Mouse (Mus musculus) leukemia stem cell, adult 10-12 weeks (primary cell): Measurements from ENCODE around the gene Zfp697. TPM values are rescaled to one million over a fixed set of nuclear protein-coding genes. Genes with fewer than 3 reads are reported as not detected.

Experiments used
- polyA plus RNA-seq: library from polyadenylated mRNA; stranded (reverse); fragments of >175 nt; gene quantifications from 2 replicates; pipeline ENCODE4 v1.2.3, GENCODE M21; 2012; ENCODE audit warnings: low replicate concordance

The Zfp697 gene
- polyA plus RNA-seq: 0.07 and 0.23 TPM in 2 replicates

DNA sequence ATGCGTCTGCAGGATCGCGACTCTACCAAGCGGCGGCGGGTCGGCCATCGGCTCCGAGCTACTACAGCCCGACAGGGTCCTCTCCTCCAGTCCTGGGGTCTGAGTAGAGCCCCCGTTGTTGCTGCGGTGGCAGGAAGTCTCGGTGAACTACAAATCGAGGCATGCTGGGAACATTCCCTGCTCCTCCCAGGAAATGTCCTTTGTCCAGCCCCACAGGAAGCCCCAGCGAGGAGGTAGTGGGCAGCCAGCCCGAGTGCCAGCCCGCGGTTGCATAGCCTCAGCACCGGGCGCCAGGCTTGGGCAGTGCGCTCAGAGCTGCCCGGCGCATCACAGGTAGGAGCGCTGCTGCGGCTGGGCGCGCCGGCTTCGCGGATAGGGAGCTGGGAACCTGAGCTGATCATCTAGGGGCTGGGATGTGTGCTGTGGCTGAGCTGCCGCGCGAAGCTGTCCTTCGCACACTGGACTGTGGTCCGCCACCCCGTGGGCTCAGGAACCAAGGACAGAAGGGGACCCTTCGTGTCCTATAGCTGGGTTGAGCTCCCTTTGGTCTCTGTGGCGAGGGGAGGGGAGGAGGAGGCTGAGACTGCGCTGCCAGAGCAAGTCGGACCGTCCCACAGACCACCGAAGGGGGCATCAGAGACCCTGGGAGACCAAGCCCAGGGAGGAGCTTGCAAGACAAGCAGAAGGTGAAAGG lies at the start of gene Zfp697:
TSS of gene Zfp697 (plus strand) at position 216 of the 694 bp plus-strand sequence.

GRCm38 (mm10) chr3:98339706-98340109 lies 42.6 kb upstream of the Zfp697 start, which contains the start of gene Phgdh:
TSS of gene Phgdh (minus strand) at chr3:98339990.

DNA sequence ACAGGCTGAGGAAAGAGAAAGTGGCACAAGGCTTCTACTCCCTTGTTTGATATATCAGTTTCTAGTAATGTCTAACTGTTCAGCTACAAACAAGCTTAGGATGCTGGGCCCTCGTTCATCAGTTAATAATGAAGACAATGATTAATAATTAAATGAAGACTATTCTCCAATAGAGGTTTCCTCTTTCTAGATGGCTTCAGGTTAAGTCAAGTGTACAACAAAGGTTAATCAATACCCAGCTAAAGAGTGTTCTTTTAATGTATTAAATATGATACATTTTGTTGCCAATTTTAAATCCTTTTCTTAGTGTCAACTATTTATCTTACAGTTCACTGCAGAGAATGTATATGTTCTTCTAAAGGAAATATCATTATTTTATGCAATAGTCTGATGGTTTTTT lies 74.8 kb downstream of the Zfp697 start, which contains the start of gene Gm4450:
TSS of gene Gm4450 (minus strand) at position 101 of the 400 bp plus-strand sequence.

DNA sequence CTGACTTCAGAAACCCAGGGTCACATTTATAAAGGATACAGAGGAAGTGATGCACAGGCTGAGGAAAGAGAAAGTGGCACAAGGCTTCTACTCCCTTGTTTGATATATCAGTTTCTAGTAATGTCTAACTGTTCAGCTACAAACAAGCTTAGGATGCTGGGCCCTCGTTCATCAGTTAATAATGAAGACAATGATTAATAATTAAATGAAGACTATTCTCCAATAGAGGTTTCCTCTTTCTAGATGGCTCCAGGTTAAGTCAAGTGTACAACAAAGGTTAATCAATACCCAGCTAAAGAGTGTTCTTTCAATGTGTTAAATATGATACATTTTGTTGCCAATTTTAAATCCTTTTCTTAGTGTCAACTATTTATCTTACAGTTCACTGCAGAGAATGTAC lies 128.2 kb downstream of the Zfp697 start, which contains the start of gene Hsd3b4:
TSS of gene Hsd3b4 (minus strand) at position 101 of the 400 bp plus-strand sequence.

DNA sequence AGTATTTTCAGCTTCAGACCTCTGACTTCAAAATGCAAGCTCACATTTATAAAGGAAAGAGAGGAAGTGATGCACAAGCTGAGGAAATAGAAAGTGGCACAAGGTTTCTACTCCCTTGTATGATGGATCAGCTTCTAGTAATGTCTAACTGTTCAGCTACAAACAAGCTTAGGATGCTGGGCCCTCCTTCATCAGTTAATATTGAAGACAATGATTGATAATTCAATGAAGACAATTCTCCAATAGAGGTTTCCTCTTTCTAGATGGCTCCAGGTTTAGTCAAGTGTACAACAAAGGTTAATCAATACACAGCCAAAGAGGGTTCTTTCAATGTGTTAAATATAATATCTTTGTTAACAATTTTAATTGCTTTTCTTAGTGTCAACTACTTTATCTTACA lies 206.4 kb downstream of the Zfp697 start, which contains the start of gene Gm10681:
TSS of gene Gm10681 (minus strand) at position 101 of the 400 bp plus-strand sequence.

GRCm38 (mm10) chr3:98630152-98630551 lies 247.9 kb downstream of the Zfp697 start, which contains the start of gene Hsd3b5:
TSS of gene Hsd3b5 (minus strand) at chr3:98630252.

GRCm38 (mm10) chr3:98724376-98724775 lies 342.1 kb downstream of the Zfp697 start, which contains the start of gene Hsd3b2:
TSS of gene Hsd3b2 (minus strand) at chr3:98724543.

Other genes starting within 250 kb of the Zfp697 start
- gene Adam30, start 221.8 kb upstream of the Zfp697 start, polyA plus RNA-seq: not detected in 2 replicates
- not detected in 2 replicates for gene Reg4, start 160.3 kb upstream of the Zfp697 start, polyA plus RNA-seq
- gene Hmgcs2, start 102.0 kb upstream of the Zfp697 start, polyA plus RNA-seq: not detected in 2 replicates
- 87.9 and 98.6 TPM in 2 replicates for gene Phgdh, start 42.5 kb upstream of the Zfp697 start, polyA plus RNA-seq
- not detected in 2 replicates for gene Gm4450, start 74.7 kb downstream of the Zfp697 start, polyA plus RNA-seq
- gene Hsd3b4, start 128.1 kb downstream of the Zfp697 start, polyA plus RNA-seq: not detected in 2 replicates
- gene Gm10681, start 206.3 kb downstream of the Zfp697 start, polyA plus RNA-seq: not detected in 2 replicates
- gene Hsd3b5, start 247.8 kb downstream of the Zfp697 start, polyA plus RNA-seq: not detected in 2 replicates